Mouse (Mus musculus) MEL (cell line): ENCODE measurements around the gene Tmbim1.

Experiments
- CHD2 ChIP-seq: IDR thresholded peaks from 2 replicates; pipeline ENCODE4 v1.6.1; 2011; ENCODE audit warnings: low read length, improper control_type of control experiment
- CTCF ChIP-seq, 3 experiments: IDR thresholded peaks in 2 of 3; conservative IDR thresholded peaks in 1 of 3; 2 replicates each; pipeline ENCODE4 v1.5.1; 2011 to 2012; ENCODE audit warnings: low read length in 3 of 3, low read depth in 2 of 3, mild to moderate bottlenecking in 2 of 3, improper control_type of control experiment in 1 of 3, inconsistent platforms in 1 of 3, mixed read lengths in 1 of 3, moderate library complexity in 1 of 3; ENCODE audit not compliant: control insufficient read depth in 1 of 3, insufficient read depth in 1 of 3, poor library complexity in 1 of 3, severe bottlenecking in 1 of 3
- EP300 ChIP-seq, 2 experiments: IDR thresholded peaks; 2 replicates each; pipeline ENCODE4 v1.6.1; 2011; ENCODE audit warnings: improper control_type of control experiment in 2 of 2, low read length in 2 of 2, low read depth in 1 of 2, mild to moderate bottlenecking in 1 of 2
- ETS1 ChIP-seq: IDR thresholded peaks from 2 replicates; pipeline ENCODE4 v1.6.1; 2012; ENCODE audit warnings: low read depth, mild to moderate bottlenecking, inconsistent platforms, low read length, improper control_type of control experiment, moderate library complexity
- GATA1 ChIP-seq: IDR thresholded peaks from 2 replicates; pipeline ENCODE4 v1.6.1; 2011; ENCODE audit warnings: low read depth, low read length, improper control_type of control experiment
- HCFC1 ChIP-seq: IDR thresholded peaks from 2 replicates; pipeline ENCODE4 v1.6.1; 2012; ENCODE audit warnings: low read depth, mild to moderate bottlenecking, inconsistent platforms, low read length, improper control_type of control experiment, moderate library complexity
- JUND ChIP-seq: IDR thresholded peaks from 2 replicates; pipeline ENCODE4 v1.6.1; 2011; ENCODE audit warnings: low read depth, mild to moderate bottlenecking, improper control_type of control experiment, low read length
- MAFK ChIP-seq: IDR thresholded peaks from 2 replicates; pipeline ENCODE4 v1.6.1; 2011; ENCODE audit warnings: low read depth, mild to moderate bottlenecking, low read length, improper control_type of control experiment, borderline replicate concordance
- MAX ChIP-seq: IDR thresholded peaks from 2 replicates; pipeline ENCODE4 v1.6.1; 2011; ENCODE audit warnings: low read length, improper control_type of control experiment
- MXI1 ChIP-seq: IDR thresholded peaks from 2 replicates; pipeline ENCODE4 v1.6.1; 2011; ENCODE audit warnings: mild to moderate bottlenecking, low read depth, low read length, improper control_type of control experiment
- POLR2A ChIP-seq, 2 experiments: IDR thresholded peaks; 2 replicates each; pipeline ENCODE4 v1.6.1; 2011 to 2012; ENCODE audit warnings: low read length in 2 of 2, mild to moderate bottlenecking in 2 of 2, control low read depth in 1 of 2, improper control_type of control experiment in 1 of 2, low read depth in 1 of 2, moderate library complexity in 1 of 2; ENCODE audit not compliant: control insufficient read depth in 1 of 2, insufficient read depth in 1 of 2, poor library complexity in 1 of 2
- TAL1 ChIP-seq: IDR thresholded peaks from 2 replicates; pipeline ENCODE4 v1.6.1; 2012; ENCODE audit warnings: mild to moderate bottlenecking, inconsistent platforms, low read length, moderate library complexity, mixed read lengths
- ZC3H11A ChIP-seq: IDR thresholded peaks from 2 replicates; pipeline ENCODE4 v1.6.1; 2012; ENCODE audit warnings: low read depth, mild to moderate bottlenecking, inconsistent platforms, low read length, improper control_type of control experiment

DNA sequence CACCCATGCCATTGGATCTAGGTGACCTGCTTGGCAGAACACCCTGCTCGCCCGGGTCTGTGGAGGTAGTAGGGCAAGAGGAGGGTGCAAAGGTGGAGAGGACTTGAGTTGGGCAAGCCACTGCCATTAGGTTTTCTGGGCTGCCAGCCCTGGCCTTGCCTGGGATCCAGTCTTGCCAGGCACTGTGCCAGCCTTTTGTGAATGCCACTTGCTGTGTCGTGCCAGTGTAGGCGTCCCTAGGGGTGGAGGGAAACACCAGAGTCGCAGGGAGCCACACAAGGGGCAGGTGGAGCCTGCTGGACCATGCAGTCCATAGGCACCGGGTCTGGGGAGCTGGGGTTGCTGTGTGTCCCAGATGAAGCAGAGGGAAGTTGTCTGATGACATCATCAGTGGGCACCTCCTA, 34.9 kb upstream of the Tmbim1 start:
- TF ChIP-seq ETS1 (no peak), GATA1 (no peak), MXI1 (no peak), POLR2A (IDR thresholded peaks at IDR 0.05; ENCODE audit: control insufficient read depth in 1 of 2, insufficient read depth in 1 of 2, low read depth in 1 of 2, low read length in 2 of 2, poor library complexity in 1 of 2) (no peak), EP300 (IDR thresholded peaks at IDR 0.05; ENCODE audit: low read depth in 1 of 2, low read length in 2 of 2) (no peak), MAFK (no peak), CTCF (IDR thresholded peaks at IDR 0.05 in 2 of 3, conservative IDR thresholded peaks at IDR 0.05 in 1 of 3; ENCODE audit: control insufficient read depth in 1 of 3, insufficient read depth in 1 of 3, low read depth in 2 of 3, low read length in 3 of 3, poor library complexity in 1 of 3, severe bottlenecking in 1 of 3) (no peak), TAL1 (no peak), MAX (no peak), ZC3H11A (no peak), HCFC1 (no peak), JUND (no peak), CHD2 (no peak)
